Mouse (Mus musculus) C2C12 (cell line): ENCODE measurements around the gene Usp33. TPM values are rescaled to one million over a fixed set of nuclear protein-coding genes. Genes with fewer than 3 reads are reported as not detected.

Experiments used
- H3K27me3 ChIP-seq: one replicate; pipeline ENCODE4 v1.6.1; 2011; ENCODE audit not compliant: control insufficient read depth, insufficient read depth, insufficient read length
- H3K36me3 ChIP-seq: one replicate; pipeline ENCODE4 v1.6.1; 2011; ENCODE audit not compliant: control insufficient read depth, insufficient read depth
- H3K4me3 ChIP-seq: one replicate; pipeline ENCODE4 v1.5.1; 2011; ENCODE audit warnings: mild to moderate bottlenecking, control low read depth; ENCODE audit not compliant: poor library complexity, insufficient read depth, severe bottlenecking
- H3K79me2 ChIP-seq: one replicate; pipeline ENCODE4 v1.6.1; 2011; ENCODE audit not compliant: control insufficient read depth, insufficient read depth
- H3K79me3 ChIP-seq: one replicate; pipeline ENCODE4 v1.6.1; 2011; ENCODE audit warnings: low read depth, control low read depth
- H3ac ChIP-seq: one replicate; pipeline ENCODE3; 2011; ENCODE audit warnings: low read depth; ENCODE audit not compliant: control insufficient read depth, insufficient read length
- CEBPB ChIP-seq: IDR thresholded peaks from one replicate; pipeline ENCODE4 v1.6.1; 2011; ENCODE audit warnings: low read depth, mild to moderate bottlenecking, control low read depth, moderate library complexity
- CTCF ChIP-seq: IDR thresholded peaks from one replicate; pipeline ENCODE4 v1.5.1; 2011; ENCODE audit not compliant: control insufficient read depth, insufficient read depth, insufficient read length
- FOSL1 ChIP-seq: IDR thresholded peaks from one replicate; pipeline ENCODE4 v1.8.0; 2011; ENCODE audit warnings: mild to moderate bottlenecking, low read length; ENCODE audit not compliant: poor library complexity, insufficient read depth, severe bottlenecking
- MAX ChIP-seq: IDR thresholded peaks from one replicate; pipeline ENCODE4 v1.6.1; 2011; ENCODE audit warnings: mild to moderate bottlenecking, control low read depth
- MYOD1 ChIP-seq: IDR thresholded peaks from one replicate; pipeline ENCODE4 v1.6.1; 2011; ENCODE audit warnings: low read depth; ENCODE audit not compliant: control insufficient read depth, insufficient read length
- MYOG ChIP-seq: IDR thresholded peaks from one replicate; pipeline ENCODE4 v1.6.1; 2011; ENCODE audit not compliant: control insufficient read depth, insufficient read length; ENCODE audit errors: extremely low read depth
- USF1 ChIP-seq: IDR thresholded peaks from one replicate; pipeline ENCODE4 v1.6.1; 2011; ENCODE audit warnings: low read depth, mild to moderate bottlenecking, control low read depth, moderate library complexity
- polyA plus RNA-seq: library from polyadenylated mRNA; unstranded; fragments of >200 nt; fragmentation: generic; extraction: Trizol; gene quantifications from one replicate; pipeline ENCODE4 v1.2.1, GENCODE M21; 2012; ENCODE audit warnings: missing spikeins

Usp33 gene
- polyA plus RNA-seq, 1 experiment: 8.4 TPM

DNA sequence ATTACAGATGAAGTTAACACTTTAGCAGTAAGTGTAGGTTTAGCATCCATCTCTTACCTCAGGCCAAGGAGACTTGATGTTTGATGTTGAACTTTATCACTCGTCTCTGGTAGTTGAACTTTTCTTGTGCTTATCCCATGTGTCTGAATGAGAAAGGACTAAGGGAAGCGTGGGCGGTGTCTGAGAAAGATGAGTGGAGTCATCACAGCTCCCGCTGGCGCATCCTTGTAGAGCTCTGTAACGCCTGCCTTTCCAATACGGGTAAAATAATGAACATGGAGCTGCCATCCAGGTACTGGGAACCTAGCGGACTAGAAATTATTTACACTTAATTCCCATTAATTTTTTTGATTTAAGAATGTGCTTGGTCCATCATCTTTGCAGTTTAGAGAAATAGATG is 82.6 kb downstream of the Usp33 start:
- Histone ChIP-seq H3ac (no peak overlapping the region), H3K79me2 (peaks cover 63% of the 10 kb centered on the region), H3K36me3 (peaks cover 58% of the 10 kb centered on the region), H3K27me3 (no peaks in the 10 kb centered on the region), H3K4me3 (no peak overlapping the region), H3K79me3 (peaks cover 33% of the 10 kb centered on the region)
- TF ChIP-seq MYOD1 (no peak), MYOG (no peak), CEBPB (no peak), CTCF (no peak), MAX (no peak), FOSL1 (no peak), USF1 (no peak)

DNA sequence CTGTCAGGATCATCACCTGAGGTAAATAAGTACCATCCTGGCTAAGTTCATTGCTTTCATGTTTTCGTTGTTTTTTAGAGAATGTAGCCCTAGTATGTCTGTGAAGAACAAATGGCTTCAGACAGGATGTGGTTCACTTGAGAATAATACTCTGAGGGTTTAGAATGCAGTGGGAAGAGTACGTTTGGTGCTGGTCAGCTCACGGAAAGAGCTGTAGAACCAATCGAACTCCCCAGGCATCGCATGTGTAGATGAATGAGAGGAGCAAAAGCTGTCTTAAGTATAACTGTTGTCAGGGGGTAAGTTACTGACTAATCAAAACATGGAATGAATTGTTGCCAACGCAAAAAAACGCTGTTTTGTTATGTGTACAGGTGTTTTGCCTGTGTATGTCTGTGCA is 86.4 kb downstream of the Usp33 start:
- no peak for TF ChIP-seq MAX
- TF ChIP-seq MYOD1: no peak
- no peak for TF ChIP-seq FOSL1
- TF ChIP-seq CEBPB: no peak
- no peak for TF ChIP-seq USF1
- TF ChIP-seq CTCF: no peak
- TF ChIP-seq MYOG: no peak
- Histone ChIP-seq H3ac (no peak overlapping the region), H3K79me3 (peaks cover 51% of the 10 kb centered on the region), H3K4me3 (no peak overlapping the region), H3K36me3 (peaks cover 36% of the 10 kb centered on the region), H3K27me3 (no peaks in the 10 kb centered on the region), H3K79me2 (peaks cover 74% of the 10 kb centered on the region)

DNA sequence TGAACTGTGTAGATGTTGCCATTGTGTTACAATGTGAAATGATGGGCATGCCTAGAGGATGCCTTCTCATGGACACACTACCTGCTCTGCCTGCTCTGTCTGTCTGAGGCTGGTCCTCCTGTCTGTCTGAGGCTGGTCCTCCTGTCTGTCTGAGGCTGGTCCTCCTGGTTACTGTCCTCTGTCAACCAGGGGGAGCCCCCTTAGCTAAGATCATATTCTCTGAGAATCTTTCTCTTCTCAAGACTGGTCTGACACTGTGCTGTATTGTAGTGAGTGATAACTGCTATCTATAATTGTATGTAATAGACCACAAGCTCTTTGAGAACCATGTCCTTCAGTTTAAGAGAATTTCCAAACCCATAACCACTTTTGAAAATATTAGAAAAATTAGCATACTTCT is 89.3 kb downstream of the Usp33 start:
- Histone ChIP-seq H3K36me3 (peaks cover 17% of the 10 kb centered on the region), H3K4me3 (no peak overlapping the region), H3K79me3 (peaks cover 55% of the 10 kb centered on the region), H3K79me2 (peaks cover 95% of the 10 kb centered on the region), H3K27me3 (no peaks in the 10 kb centered on the region), H3ac (no peak overlapping the region)
- TF ChIP-seq CTCF (no peak), CEBPB (no peak), MYOD1 (no peak), MYOG (no peak), USF1 (no peak), FOSL1 (no peak), MAX (no peak)

DNA sequence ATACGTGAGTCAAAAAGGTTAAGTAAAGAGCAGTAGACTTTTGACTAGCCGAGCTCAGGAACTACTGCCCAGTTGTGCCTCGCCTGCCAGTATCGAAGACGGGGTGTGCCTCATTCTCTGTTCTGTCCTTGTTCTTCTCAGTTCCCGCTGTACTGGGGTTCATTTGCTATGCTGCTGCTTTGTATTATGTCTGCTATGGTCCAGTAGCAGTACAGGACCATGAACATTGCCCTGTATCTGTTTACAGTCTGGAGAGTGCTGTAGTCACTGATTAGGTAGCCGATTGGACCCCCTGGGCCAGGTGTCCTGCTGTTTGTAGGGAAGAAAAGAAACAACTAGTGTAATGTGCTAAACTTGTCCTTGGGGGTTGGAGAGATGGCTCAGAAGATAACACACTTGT is 91.8 kb downstream of the Usp33 start:
- TF ChIP-seq FOSL1 (no peak), MYOG (no peak), USF1 (no peak)
- Histone ChIP-seq H3K36me3 (peaks cover 13% of the 10 kb centered on the region), H3K79me3 (peaks cover 61% of the 10 kb centered on the region), H3ac (no peak overlapping the region), H3K4me3 (no peak overlapping the region), H3K79me2 (peaks cover 95% of the 10 kb centered on the region), H3K27me3 (no peaks in the 10 kb centered on the region)

DNA sequence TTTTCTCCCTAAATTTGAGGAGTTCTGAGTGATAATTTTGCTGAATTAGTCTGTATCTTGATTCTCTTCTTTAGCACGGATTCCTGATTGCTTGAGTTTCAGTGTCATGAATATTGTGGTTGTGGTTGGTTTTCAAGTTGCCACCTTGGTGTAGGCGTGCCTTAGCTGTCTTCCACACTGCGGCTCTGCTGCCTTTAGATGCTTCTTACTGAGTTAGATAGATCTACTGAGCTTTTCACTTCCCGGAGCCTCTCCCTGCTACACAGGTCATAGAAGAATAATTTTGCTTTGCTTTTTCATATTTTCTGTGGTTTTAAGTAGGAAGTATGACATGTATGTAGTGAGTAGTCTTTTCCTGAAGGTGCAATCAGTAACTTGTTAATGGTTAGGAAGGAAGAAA is 96.5 kb downstream of the Usp33 start:
- H3K79me2 ChIP-seq: peaks cover 81% of the 10 kb centered on the region
- H3K4me3 ChIP-seq: no peak overlapping the region
- H3K79me3 ChIP-seq: peaks cover 40% of the 10 kb centered on the region
- H3K36me3 ChIP-seq: peaks cover 10% of the 10 kb centered on the region
- H3ac ChIP-seq: no peak overlapping the region
- H3K27me3 ChIP-seq: no peaks in the 10 kb centered on the region
- TF ChIP-seq CEBPB: no peak
- TF ChIP-seq USF1: no peak
- no peak for TF ChIP-seq MYOD1
- TF ChIP-seq MYOG: no peak
- TF ChIP-seq MAX: no peak

Other genes with a start within 250 kb of the Usp33 start
- gene Gipc2, start 180.2 kb upstream of the Usp33 start, polyA plus RNA-seq: 1.2 TPM
- 11.7 TPM for gene Dnajb4, start 136.2 kb upstream of the Usp33 start, polyA plus RNA-seq
- 53.4 TPM for gene Fubp1, start 136.1 kb upstream of the Usp33 start, polyA plus RNA-seq
- 13.5 TPM for gene Nexn, start 80.1 kb upstream of the Usp33 start, polyA plus RNA-seq
- gene Miga1, start 6.1 kb upstream of the Usp33 start, polyA plus RNA-seq: 0.43 TPM
- 7.6 TPM for gene Zzz3, start 49.0 kb downstream of the Usp33 start, polyA plus RNA-seq